Mouse (Mus musculus) E14TG2a.4 (cell line): ENCODE measurements around the gene Arrb1.

Experiments
- H3K27me3 ChIP-seq: 2 replicates; pipeline ENCODE4 v1.6.1; 2014; ENCODE audit warnings: low read length, control low read depth; ENCODE audit not compliant: insufficient read depth
- H3K36me3 ChIP-seq: 2 replicates; pipeline ENCODE4 v1.6.1; 2014; ENCODE audit warnings: low read length, control low read depth; ENCODE audit not compliant: insufficient read depth
- H3K4me1 ChIP-seq: replicated peaks from 2 replicates; pipeline ENCODE4 v1.6.1; 2014; ENCODE audit warnings: low read depth, low read length, control low read depth
- H3K4me3 ChIP-seq: replicated peaks from 2 replicates; pipeline ENCODE4 v1.5.1; 2014; ENCODE audit warnings: mild to moderate bottlenecking, low read length
- H3K9me3 ChIP-seq: 2 replicates; pipeline ENCODE4 v1.6.1; 2014; ENCODE audit warnings: low read length, control low read depth
- CTCF ChIP-seq: conservative IDR thresholded peaks from 2 replicates; pipeline ENCODE4 v1.5.1; 2014; ENCODE audit warnings: low read length
- NANOG ChIP-seq: IDR thresholded peaks from 2 replicates; pipeline ENCODE4 v1.6.1; 2014; ENCODE audit warnings: borderline replicate concordance, low read length, mixed read lengths
- POU5F1 ChIP-seq: IDR thresholded peaks from 2 replicates; pipeline ENCODE4 v1.6.1; 2014; ENCODE audit warnings: low read length, borderline replicate concordance

Arrb1 gene

DNA sequence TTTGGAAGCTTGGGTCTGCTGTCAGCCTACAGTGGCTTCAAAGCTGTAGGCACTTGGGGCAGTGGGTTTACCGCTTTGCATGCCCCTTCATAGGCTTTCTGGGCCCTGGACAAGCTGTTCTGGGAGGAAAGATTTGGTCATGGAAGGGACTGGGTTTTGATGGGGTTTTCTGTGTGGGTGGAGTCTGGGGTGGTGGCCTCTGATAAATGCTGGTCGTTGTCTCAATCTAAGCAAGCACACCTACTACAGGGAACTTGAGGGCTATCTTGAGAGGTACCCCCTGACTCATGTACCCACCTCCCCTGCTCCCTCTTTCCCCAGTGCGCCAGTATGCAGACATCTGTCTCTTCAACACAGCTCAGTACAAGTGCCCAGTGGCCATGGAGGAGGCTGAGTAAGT lies 57.4 kb downstream of the Arrb1 start:
- Histone ChIP-seq H3K27me3 (no peaks in the 10 kb centered on the region), H3K36me3 (peaks cover 25% of the 10 kb centered on the region; the same call in 1 of the 2 replicates), H3K9me3 (no peaks in the 10 kb centered on the region), H3K4me1 (no peaks in the 10 kb centered on the region), H3K4me3 (no peak overlapping the region)
- no peak for TF ChIP-seq POU5F1
- no peak for TF ChIP-seq NANOG
- no peak for TF ChIP-seq CTCF

DNA sequence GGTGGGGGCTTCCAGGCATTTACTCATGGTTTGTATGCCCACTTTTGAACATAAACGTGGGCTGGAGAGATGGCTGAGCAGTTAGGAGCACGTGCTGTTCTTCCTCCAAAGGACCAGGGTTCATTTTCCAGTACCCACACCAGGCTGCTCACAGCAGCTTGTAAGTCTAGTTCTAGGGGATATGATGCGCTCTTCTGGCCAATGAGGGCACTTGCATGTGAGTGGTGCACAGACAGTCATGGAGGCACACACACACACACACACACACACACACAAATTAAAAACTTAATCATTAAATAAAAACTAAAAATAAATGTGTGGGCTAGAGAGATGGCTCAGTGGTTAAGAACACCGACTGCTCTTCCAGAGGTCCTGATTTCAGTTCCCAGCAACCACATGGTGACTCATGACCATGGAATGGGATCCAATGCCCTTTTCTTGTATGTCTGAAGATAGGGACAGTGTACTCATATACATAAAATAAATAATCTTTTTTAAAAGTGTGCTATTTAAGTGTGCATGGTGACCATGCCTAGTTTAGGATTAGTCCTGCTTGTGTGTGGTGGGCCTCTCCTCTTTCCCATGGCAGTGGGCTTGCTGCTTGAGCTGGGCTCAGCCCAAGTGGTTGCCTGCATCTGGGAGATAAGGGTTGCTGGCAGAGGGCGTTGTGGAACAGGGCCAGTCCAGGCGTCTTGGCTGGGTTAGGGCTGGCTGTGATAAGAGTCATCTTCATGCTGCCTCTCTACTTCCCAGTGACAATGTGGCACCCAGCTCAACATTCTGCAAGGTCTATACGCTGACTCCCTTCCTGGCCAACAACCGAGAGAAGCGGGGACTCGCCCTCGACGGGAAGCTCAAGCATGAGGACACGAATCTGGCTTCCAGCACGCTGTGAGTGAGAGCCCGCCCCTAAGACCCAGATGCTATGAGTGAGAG lies 58.9 kb downstream of the Arrb1 start:
- no peaks in the 10 kb centered on the region for H3K9me3 ChIP-seq
- H3K36me3 ChIP-seq: peaks cover 25% of the 10 kb centered on the region; the same call in 1 of the 2 replicates
- H3K27me3 ChIP-seq: no peaks in the 10 kb centered on the region
- no peak overlapping the region for H3K4me3 ChIP-seq
- H3K4me1 ChIP-seq: peaks cover under 1% of the 10 kb centered on the region; the same call in 1 of the 2 replicates
- TF ChIP-seq CTCF (no peak), POU5F1 (no peak), NANOG (no peak)

DNA sequence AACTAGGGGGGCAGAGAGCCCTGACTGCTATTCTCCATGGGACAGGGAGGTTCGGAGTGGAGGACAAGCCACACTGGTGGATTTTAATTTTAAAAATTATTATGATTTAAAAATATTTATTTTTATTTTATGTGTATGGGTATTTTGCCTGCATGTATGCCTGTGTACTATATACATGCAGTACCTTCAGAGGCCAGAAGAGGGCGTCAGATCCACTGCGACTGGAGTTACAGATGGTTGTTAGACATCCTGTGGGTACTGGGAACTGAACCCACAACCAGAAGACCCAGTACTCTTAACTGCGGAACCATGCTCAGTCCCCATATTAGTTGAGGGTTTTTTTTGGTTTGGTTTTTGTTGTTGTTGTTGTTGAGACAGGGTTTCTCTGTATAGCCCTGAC lies 63.5 kb downstream of the Arrb1 start:
- TF ChIP-seq NANOG (no peak), CTCF (peak; percentile 38), POU5F1 (no peak)
- H3K36me3 ChIP-seq: peaks cover 23% of the 10 kb centered on the region; the same call in 1 of the 2 replicates
- no peak overlapping the region for H3K4me3 ChIP-seq
- H3K27me3 ChIP-seq: no peaks in the 10 kb centered on the region; the same call in 1 of the 2 replicates
- H3K9me3 ChIP-seq: no peaks in the 10 kb centered on the region
- H3K4me1 ChIP-seq: peaks cover 11% of the 10 kb centered on the region

DNA sequence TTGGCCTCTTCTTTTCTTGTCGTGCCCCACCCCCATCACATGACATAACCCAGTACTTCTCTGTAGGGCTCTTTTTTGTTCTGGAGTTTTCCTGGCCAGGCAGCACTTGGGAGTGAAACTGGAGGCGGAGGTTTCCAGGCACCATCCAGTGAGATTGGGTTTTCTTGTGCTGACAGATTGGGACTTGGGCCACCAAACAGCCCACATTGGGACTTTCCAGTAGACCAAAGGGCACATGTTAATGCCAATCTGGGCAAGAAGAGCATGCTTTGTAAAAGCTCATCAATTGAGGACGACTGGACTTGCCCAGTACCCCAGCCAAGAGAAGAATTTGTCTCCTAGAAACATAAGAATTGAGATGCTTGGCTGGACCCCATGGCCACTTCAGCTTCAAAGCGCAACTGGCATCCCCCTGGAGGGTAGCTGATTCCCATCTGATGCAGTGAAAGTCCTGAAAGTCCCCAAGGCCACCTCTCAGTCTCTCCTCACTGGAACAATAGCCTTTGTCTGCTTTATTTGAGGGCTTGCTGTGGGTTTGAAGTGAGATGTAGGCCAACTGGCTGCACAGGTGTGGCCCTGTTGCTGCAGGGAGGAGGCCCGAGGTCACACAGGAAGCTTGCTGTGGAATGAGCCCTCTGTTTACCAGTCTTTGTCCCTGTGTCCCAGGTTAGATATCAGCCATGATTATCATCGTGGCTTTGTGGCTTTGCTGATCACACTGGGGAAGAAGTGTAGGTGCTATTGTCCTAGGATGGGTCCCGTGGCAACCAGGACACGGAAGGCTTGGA lies 68.8 kb downstream of the Arrb1 start:
- TF ChIP-seq CTCF (no peak), POU5F1 (no peak), NANOG (no peak)
- no peaks in the 10 kb centered on the region for H3K9me3 ChIP-seq
- no peaks in the 10 kb centered on the region; the same call in 1 of the 2 replicates for H3K27me3 ChIP-seq
- H3K4me3 ChIP-seq: no peak overlapping the region
- peaks cover 11% of the 10 kb centered on the region for H3K4me1 ChIP-seq
- peaks cover 8% of the 10 kb centered on the region; the same call in 1 of the 2 replicates for H3K36me3 ChIP-seq

DNA sequence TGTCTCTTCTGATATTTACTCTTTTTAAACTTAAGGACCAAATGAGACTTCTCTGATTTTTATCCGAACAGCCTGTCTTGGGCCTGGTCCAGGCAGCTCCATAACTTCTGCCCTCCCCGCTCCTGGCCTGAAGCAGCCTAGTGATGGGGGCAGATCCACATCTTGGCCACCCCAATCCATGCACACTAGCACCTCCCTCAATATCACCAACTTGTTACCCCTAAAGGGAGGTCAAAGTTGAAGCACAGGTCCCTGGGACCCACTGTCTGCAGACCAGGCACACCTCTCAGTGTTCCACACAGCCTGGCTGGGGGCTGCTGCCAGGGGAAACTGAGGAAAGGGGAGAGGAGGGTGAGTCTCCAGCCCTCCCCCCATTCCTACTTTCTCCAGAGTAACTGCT lies 69.8 kb downstream of the Arrb1 start:
- TF ChIP-seq POU5F1: no peak
- Histone ChIP-seq H3K36me3 (peaks cover 8% of the 10 kb centered on the region; the same call in 1 of the 2 replicates), H3K27me3 (no peaks in the 10 kb centered on the region; the same call in 1 of the 2 replicates)

DNA sequence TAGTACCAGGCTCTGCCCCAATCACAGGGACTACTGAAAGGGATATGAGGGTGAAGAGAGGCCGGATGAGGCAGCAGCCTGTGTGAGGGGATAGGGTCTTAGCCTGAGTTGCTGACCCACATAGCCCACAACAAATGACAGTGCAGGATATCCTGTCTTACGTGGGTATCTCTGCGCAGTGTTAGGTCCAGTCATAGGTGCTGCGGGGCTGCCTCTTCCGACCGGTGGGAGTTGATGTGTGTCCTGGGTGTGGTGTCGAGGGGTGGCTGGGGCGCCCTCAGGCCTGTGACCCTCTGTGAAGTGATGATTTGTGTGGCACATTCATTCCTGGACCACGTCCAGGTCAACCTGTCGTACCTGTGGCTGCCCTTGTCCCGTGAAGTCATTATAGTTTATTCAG lies 71.0 kb downstream of the Arrb1 start:
- Histone ChIP-seq H3K9me3 (no peaks in the 10 kb centered on the region), H3K36me3 (0 out of 2 replicates have a peak, but pooled peaks cover 5% of the 10 kb centered on the region), H3K4me1 (no peaks in the 10 kb centered on the region), H3K27me3 (no peaks in the 10 kb centered on the region; the same call in 1 of the 2 replicates), H3K4me3 (no peak overlapping the region)
- TF ChIP-seq CTCF: no peak
- TF ChIP-seq NANOG: no peak
- TF ChIP-seq POU5F1: no peak

More for the DNA sequence above, 69.8 kb downstream of the Arrb1 start:
- Histone ChIP-seq H3K4me3 (no peak overlapping the region), H3K9me3 (no peaks in the 10 kb centered on the region), H3K4me1 (peaks cover 1% of the 10 kb centered on the region; the same call in 1 of the 2 replicates)

DNA sequence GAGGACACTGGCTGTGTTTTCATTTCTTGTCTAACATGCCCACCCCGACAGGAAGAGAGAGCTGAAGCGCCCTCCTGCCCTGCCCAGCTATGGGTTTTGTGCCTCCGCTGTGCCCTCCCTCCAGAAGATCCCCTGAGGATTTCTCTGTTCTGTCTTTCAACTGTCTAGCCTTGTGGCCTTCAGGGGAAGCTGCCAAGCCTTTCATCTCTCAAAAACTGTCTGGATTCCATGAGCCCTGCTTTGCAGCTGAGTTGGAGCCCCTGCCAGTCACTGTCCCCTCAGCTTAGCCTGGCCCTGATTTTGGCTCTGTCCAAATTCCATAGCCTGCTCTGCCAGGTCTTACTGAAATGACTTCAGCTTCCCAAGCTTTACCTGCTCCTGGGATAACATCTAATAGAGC lies 71.5 kb downstream of the Arrb1 start:
- H3K36me3 ChIP-seq: 0 out of 2 replicates have a peak, but pooled peaks cover 5% of the 10 kb centered on the region
- TF ChIP-seq NANOG (no peak), CTCF (no peak), POU5F1 (no peak)
- H3K4me1 ChIP-seq: no peaks in the 10 kb centered on the region

DNA sequence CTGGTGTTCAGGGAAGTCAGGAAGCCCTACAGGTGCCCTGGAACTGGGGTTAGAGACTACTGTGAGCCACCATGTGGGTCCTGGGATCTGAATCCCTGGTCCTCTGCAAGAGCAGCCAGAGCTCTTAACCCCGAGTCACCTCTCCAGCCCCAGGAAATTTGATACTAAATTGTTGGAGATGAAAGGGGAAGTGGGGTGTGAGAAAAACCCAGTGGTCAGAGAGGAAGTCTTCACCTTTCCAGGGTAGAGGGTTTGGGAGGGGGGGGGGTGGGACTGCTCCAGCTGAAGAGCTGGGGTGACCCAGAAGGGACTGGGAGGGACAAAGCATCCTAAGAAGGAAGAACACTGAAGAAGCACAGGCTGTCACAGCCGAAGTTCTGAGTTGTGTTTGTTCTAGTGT lies 72.4 kb downstream of the Arrb1 start:
- Histone ChIP-seq H3K4me3 (no peak overlapping the region), H3K27me3 (no peaks in the 10 kb centered on the region; the same call in 1 of the 2 replicates), H3K4me1 (no peaks in the 10 kb centered on the region), H3K9me3 (no peaks in the 10 kb centered on the region), H3K36me3 (no peaks in the 10 kb centered on the region)
- TF ChIP-seq POU5F1 (no peak), NANOG (no peak), CTCF (no peak)

More for the DNA sequence above, 71.5 kb downstream of the Arrb1 start:
- no peaks in the 10 kb centered on the region for H3K9me3 ChIP-seq
- H3K27me3 ChIP-seq: no peaks in the 10 kb centered on the region; the same call in 1 of the 2 replicates
- H3K4me3 ChIP-seq: no peak overlapping the region
